Mouse (Mus musculus): ENCODE data around the gene Rasgrf1. TPM values are rescaled to one million over a fixed set of nuclear protein-coding genes. Genes with fewer than 3 reads are reported as not detected.

The Rasgrf1 gene
- total RNA-seq, 2 experiments from 2014 or later = 12.7 to 17.1 TPM

DNA sequence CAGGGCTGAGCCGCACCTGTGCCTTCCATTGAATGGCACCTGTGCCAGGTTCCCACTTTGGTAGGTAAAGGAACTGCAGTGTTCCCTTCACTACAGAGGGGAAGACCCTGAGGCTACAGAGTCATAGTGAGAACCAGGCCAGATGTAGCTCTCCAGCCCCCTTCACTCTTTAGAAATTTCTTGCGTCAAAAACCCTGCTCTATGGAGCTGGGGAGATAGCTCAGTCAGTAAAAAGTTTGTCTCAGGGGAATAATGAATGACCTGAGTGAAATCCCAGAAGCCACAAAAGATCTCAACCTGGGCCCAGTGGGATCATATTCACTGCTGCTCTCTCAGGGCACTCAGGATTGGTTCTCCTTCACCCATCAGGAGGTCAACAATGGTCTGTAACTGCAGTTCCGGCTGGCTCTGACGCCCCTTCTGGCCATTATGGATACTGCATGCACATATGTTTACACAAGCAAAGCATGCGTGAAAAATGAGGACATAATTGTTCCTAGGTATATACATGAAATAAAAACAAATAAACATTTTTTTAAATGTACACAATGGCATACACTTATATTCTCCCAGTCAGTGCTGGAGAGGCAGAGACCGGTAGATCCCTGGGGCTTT is 59.2 kb downstream of the Rasgrf1 start:
- no peak for DNase-seq

DNA sequence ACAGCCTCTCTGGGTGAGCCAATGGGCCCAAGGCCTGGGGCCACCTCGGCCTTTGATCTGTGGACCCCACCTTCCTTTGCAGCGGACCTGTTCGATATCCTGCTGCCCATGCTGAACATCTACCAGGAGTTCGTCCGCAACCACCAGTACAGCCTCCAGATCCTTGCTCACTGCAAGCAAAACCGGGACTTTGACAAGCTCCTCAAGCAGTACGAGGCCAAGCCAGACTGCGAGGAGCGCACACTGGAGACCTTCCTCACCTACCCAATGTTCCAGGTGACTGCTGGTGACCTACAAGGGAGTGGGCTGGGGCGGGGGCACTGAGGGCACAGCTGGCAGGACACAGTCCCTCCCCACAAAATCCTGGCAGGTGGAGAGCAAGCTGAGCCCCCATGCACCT is 60.6 kb downstream of the Rasgrf1 start:
- no peak for DNase-seq

DNA sequence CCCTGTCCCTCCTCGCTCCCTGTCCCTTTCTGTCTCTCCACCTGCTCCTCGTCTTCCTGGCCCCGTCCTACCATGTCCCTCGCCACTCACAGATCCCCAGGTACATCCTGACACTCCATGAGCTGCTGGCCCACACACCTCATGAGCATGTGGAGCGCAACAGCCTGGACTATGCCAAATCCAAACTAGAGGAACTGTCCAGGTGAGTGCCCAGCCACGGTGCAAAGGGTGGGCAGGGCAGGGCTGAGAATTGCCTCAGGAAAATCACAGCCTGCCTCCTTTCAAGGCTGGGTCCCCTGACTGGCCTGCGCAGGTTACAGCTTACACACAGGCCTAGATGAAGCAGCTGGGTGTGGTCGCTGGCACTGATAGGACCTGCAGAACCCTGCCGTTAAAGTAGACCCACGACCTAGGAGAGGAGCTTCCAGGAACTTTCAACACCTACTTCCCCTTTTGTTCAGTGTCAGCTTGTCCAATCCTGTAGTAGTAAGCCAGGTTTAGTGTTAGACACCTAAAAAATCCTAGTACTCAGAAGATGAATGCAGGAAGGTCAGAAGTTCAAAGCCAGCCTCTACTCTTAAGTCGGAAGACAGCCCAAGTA is 61.3 kb downstream of the Rasgrf1 start:
- no peak for DNase-seq

DNA sequence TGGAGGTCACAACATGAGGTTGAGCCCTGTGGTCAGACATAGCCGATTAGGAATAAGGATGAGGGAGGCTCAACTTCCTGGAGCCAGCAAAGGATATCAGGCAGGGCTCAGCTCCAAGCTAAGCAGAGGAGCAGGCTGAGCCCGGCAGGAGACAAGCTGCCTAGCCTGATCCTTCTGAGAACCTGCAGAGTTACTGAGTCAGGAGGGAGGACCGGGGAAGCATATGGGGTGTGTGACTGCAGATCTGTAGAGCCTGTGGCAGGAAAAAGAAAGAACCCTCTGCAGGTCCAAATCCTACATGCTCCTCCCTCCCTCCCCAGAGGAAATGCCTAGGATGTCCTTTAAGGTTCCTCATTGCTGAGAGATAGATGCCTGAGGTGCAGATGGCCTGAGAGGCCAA is 62.6 kb downstream of the Rasgrf1 start:
- DNase-seq = no peak

DNA sequence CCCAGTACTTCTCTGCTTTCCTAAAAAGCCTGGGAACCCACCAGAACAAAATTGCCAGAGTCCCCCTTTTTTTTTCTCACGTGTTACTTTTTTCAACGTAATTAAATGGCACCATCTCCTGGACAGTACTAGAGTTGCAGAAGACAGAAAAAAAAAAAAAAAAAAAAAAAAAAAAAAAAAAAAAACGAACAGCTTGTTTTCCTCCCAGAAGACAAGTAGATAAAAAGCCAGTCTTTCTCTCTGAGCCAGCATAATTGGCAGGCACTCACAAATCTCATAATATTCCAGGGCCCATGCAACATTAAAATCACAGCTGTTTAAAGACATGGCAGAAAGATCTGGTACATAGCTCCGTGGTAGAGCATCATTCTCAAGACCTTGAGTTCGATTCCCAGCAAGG is 64.1 kb downstream of the Rasgrf1 start:
- no peak for DNase-seq

DNA sequence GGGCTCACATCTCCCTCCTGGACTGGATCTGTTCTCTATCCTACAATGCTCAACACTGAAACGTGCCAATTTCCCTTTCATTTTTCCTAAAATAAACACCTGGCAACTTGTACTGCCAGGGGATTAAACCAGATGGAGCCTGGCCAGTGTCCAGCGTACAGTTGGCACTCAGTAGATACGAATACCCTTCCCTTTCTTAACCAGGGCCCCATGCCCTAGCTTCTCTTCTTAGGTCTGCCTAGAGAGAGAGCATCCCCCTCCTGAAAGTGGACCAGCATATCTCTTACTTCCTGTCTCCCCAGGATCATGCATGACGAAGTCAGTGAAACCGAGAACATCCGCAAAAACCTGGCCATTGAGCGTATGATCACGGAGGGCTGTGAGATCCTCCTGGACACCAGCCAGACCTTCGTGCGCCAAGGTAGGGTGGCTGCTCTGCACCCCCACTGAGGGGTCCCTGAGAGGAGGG is 64.8 kb downstream of the Rasgrf1 start:
- DNase-seq = no peak

DNA sequence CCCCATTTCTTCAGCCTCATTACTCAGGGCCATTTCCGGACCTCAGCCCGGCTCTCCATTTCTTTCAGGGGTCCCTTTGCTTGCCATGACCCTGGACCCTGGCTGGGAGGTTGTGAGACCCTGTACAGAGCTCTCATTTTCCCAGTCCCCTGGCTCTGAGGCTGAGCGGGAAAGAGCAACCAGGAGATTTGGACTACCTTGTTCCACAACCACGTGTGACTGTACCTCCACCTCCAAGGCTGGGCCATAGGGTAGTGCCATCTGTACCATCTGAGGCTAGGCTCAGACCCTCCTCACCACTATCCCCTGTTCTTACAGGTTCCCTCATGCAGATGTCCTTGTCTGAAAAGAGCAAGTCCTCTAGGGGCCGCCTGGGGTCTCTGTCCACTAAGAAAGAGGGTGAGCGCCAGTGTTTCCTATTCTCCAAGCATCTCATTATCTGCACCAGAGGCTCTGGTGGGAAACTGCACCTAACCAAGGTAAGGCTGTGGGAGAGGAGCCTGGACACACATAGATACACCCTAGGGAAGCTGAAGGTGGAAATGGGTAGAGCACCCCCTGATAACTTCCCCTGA is 66.7 kb downstream of the Rasgrf1 start:
- no peak for DNase-seq

DNA sequence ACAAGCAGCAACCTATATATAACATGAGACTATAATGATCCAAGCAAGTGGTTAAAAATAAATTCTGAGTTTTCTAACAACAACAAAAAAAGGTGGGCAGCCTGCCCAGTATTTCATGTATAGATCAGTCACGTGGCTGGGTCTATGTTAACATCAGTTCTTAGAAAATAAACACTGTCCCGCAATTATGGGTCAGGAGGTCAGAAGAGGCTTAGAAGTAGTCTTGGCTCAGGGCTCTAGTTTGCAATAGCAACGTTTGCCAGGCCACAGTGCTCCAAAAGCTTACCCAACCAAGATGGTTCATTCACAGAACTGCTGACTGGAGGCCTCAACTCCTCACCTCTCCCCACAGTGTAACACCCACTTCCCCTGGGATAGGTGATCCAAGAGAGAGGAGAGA is 69.5 kb downstream of the Rasgrf1 start:
- DNase-seq = peak in 1 of 2 experiments; percentile 16

DNA sequence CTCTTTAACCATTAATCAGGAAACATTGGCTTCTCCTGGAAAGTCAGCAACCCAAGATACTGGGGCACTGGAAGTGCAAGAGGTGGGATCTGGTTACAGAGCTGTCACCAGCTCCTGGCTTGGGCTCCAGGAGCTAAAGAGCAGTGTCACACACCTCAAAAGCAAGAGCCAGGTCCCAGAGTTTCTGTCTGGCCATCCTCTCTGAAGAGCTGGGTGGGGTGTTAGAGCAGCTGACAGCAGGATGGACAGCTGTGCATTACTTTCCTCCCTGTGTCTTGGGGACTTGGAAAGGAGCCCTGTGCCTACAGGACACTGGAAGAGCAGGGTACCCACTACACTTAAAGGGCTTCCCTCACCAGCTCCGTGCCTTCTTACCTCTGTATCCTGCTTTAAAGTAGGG is 72.5 kb downstream of the Rasgrf1 start:
- DNase-seq = no peak

DNA sequence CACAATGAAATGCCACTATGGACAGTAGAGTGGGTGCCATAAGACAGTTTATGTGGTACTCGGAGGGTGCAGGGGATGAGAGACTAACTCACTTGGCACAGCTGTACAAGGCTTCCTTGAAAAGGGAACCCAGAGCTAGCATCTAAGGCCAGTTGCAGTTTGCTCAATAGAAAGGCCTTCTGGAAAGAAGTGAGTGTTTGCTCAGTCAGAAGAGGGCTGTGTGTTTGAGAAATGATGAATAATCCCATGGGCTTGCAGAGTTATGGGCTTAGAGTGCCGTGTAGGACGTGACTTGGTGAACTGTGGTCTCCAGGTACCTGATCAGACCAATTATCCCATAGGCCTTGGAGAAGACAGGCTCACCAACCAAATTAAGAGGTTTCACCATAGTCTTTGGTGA is 78.3 kb downstream of the Rasgrf1 start:
- DNase-seq = no peak

DNA sequence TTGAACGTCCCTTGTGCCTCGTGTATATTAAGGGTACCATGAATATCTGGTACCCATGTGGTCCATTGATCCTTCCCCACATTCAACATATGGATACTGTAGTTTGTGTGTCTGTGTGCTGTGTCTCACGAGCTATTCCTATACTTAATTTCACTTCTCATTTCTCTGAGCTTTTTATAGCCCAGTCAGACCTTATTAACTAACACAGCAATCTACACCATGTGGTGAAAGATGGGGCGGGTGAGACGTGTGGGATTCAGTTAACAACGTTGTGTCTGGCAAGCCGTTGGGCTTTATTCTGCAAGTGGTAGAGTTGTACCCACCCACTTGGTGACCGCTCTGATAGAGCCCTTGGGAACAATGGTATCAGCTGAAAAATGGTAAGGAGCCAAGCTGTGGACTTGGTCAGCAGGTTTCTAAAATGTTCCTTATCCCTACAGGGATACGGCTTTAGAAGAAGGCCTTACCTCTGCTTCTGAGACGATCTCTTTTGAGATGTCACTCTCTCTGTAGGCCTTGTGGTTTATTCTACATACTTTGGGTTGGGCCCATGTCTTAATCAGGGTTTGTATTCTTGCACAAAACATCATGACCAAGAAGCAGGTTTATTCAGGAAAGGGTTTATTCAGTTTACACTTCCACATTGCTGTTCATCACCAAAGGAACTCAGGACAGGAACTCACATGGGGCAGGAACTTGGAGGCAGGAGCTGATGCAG is 79.3 kb downstream of the Rasgrf1 start:
- DNase-seq = no peak

DNA sequence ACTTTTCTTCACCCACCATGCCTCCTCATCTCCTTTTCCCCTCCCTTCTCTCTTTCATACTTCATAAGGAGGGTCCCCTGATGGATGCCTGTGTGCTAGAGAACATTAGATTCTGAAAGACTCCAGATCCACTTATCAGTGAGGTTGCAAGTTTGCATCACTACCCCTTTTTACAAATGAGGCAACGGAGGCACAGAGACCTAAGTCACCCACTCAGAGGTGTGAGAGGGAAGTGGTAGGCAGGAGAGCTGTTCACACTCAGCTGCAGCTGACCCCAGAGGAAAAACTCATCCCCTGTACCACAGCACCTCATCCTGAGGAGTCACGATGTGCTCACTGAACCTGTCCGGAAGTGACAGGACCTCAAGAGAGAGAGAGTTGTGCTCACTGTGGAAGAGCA is 96.7 kb downstream of the Rasgrf1 start:
- no peak for DNase-seq

DNA sequence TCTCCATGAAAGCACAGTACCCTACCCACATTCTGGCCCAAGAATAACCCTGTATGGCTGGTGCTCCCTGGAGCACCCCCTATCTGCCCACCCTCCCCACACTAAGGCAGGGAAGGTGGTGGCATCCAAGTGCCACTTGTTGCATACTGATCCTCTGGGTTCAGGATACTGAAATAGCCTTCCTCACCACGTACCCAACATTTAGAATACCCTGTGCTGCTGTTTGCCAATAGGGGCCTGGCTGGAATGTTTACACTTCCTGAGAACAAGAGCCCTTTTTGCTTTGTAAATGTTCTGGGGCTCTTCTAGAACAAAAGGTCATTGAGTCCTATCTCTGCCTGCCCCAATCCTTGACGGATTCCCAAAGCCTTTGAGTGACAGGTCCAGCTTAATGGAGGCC is 97.4 kb downstream of the Rasgrf1 start:
- DNase-seq = no peak

DNA sequence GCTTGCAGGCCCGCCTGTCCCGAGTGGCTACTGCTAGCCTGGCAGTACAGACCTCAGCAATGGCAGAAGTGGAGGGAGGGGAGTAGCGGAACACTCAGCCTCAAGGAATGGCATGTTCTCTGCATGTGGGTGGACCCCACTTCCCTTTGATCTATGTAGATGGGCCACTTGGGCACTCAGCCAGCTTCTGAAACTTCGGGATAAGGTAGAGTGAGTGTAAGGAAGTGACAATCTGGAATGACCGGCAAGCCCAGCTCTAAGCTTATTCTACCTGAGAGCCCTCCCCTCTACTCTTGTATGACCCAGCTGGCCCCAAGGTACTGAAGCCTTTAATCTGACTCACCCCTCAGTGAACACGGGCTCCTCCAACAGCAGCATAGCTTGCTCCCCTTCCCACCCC is 98.4 kb downstream of the Rasgrf1 start:
- no peak for DNase-seq

DNA sequence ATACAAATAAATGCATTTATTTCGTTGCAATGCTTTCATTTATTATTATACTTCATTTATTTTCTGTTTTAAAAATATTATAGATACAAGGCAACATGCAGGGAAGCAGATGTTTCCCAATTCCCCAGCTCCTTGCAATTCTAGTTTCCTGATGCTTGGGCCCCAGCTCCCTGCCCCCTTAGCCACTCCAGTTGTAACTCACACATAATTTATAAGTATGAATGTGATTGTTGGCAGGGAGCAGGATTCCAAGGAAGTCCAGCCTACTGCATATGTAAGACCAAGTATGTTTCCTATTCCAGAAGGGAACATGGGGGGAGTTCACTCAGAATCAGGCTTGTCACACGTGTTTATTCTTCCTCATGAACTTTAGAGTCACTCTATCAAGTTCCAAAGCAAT is 102.1 kb downstream of the Rasgrf1 start:
- DNase-seq = no peak

DNA sequence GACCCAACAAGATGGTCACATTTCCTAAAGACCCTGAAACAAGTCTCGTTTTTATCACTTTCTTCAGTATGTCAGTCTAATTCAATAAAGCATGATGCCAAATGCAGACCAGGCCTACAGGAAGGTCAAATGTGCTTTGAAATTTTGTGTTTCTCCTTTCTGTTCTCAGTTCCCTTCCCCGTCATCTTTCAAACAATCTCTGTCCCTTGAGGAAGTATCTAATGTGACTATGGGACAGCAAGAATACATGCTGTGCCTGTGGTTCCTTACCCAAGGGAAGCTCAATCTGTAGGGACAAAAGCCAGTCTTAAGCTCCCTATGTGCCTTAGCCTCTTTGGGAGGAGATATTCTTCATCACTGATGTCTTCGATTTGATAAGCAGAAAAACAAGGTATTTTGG is 104.9 kb downstream of the Rasgrf1 start:
- DNase-seq = no peak

DNA sequence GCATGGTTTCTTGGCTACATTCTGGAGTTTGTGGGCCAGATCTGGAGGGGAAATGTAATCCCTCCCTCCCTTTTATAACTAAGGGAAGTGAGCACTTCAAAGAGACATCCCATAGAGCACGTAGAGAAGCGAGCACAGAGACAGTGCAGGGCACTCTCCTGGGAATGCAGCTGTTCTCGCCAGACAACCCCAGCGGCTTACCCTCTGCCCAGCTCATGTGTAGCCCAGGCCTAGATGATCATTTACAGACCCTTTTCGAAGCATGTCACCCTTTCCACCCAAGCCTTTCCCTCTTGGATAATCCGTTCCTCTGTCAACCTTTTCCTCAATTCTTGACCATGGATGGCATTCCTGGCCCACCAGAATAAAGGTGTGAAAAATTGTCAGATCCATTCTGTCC is 106.5 kb downstream of the Rasgrf1 start:
- no peak for DNase-seq

DNA sequence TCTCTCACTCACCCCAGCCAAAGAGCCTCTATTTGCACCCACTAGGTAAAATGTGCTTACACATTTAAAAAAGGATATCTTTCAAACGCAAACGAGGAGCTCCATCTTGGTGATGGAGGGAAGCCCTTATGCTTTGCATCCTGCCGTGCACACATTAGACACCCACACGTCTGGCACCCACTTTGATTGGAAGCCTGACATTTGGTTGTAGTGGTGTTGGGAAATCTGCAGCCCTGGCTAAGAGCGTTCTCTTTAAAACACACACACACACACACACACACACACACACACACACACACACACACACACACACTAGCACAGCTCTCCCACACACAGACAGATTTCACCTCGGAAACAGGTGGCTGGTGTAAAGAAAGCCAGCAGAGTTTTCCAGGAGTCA is 111.2 kb downstream of the Rasgrf1 start:
- no peak for DNase-seq

DNA sequence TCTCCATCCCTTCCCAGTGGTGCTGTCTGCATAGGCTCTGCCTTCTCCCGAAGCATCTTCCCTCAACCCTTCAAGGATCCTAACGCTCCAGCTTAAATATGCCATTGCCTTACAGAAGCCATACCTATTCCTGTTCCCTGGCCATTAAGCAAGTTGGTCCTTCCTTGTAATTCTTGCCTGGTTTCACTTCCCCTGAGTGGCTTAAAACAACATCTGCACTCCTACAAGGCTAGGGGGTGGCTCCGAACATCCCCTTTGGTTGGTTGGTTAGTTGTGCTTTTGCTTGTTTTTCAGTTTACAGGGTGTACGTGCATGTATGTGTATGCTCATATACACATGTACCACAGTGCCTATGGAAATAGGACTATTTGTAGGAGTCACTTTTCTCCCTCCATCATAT is 111.7 kb downstream of the Rasgrf1 start:
- DNase-seq = no peak

DNA sequence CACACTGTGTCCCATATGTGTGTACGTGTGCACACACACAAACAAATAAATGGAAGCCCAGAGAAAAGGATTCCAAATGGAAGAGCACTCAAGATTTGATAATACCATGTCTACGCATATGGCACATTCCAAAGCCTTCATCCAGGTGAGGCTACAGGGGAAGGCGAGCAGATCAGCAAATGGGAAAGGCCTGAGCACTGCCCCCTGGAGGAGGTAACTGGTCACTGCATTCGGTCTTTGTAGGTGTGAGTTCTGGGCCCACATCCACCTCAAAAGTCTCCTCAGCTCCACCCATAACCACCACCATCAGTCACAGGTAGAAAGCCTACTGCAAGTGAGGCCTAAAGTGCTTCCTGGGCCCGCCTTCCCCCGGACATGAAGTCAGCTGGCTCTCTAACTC is 118.0 kb downstream of the Rasgrf1 start:
- no peak for DNase-seq

DNA sequence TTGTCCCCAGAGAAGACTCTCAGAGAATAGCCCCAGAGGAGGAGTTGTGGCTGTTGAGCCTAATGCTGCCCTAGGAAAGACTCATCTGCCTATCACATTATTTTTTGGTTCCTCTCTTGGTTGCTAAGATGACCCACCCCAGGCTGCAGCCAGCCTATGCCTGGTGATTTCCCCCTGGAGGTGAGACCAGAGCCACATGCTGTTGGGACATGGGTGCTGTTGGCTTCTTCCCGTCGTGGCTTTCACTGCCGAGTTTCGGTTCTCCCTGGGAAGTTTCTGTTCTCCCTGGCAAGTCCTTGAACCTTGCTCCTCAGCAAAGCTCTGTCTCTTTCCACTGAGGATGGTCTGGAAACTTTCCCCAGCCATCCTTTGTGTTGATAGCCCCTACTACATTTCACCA is 124.2 kb downstream of the Rasgrf1 start:
- peak; percentile 12 to 15 for DNase-seq

DNA sequence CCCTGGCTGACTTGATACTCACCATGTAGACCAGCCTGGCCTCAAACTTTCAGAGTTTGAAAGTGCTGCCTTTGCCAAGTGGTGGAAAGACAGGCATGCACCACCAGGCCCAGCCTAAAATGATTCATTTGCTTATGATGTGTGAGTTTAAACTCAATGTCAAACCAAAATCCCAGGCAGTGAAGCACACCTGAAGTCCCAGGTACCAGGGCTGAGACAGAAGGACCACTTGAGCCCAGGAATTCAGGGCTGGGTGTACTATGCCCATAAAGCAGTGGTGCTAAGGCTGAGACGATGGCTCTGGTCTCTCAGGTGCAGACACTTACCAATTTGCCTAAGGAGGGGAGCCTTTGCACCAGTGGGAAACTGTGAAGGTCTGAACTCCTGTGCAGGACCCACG is 125.5 kb downstream of the Rasgrf1 start:
- no peak for DNase-seq

DNA sequence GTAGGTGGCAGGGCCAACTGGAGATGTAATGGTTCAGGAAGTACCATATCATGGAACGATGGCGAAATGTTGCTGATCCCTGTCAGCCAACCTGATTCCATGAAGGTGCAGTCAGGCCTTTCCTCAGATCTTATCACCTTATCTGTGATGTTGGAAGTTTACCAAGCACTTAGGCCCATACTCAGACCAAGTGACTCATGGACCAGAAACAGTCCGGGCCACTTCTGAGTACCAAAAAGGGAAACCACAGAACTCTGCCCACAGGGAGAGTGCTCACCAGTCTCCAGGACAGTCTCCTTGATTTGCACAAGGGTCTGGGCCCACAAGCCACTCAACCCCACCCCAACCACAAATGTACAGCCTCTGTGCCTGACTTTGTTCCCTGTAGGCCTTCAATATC is 126.1 kb downstream of the Rasgrf1 start:
- no peak for DNase-seq
